Mouse (Mus musculus): Measurements from ENCODE around the gene Zfp69.
A peak's percentile ranks its signal among the peaks of the same experiment; 100 is the strongest.

Zfp69 gene

GRCm38 (mm10) chr4:120885208-120886120, 66.0 kb downstream of the Zfp69 start:
- DNase-seq, result no peak

GRCm38 (mm10) chr4:120882002-120882625, 69.4 kb downstream of the Zfp69 start:
- peak; percentile 18 to 50 for DNase-seq

- DNase-seq, result no peak
Observed at GRCm38 (mm10) chr4:120880731-120881432, 70.6 kb downstream of the Zfp69 start.
